ENCODE assay signal across 8 mouse cellular contexts in the genomic region with DNA sequence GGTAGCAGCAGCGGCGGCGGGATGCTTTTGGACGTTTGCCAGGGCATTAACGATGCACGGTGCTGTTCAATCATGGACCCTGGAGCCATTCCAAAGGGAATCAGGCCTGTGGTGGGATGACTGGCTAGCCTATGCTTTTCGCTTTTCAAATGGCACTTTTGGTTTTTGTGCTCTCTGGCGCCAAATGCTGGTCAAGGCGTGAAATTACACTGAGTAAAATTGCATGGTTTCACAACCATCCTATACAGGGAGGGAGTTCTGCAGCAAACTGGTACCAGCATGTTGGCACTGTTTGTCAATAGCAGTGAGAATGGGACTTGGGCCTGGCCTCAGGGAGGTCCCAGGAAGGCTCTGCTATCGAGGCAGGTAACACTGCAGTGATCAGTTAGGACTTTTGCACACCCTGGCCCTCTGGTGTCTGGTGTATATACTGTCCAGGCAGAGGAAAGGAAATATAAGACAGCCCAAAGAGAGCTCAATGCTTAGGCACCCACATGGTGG. TPM values are rescaled to one million over a fixed set of nuclear protein-coding genes. Genes with fewer than 3 reads are reported as not detected.
DNase-seq lines count a peak whose midpoint lies in the region; ATAC-seq lines count a peak whose summit lies in the region.

No protein-coding gene starts in this region.

- WGBS in heart, embryonic 11.5 days (ENCODE audit: insufficient replicate concordance): 4% methylated on average over 10 of the region's 10 CpGs
- WGBS in forebrain, embryonic 11.5 days: 5% methylated on average over 10 of the region's 10 CpGs

- no peak overlapping the region for H3K9ac ChIP-seq in heart, embryonic 11.5 days (ENCODE audit: low read depth, low read length)
- peak overlapping the region; percentile 27 for H3K9ac ChIP-seq in forebrain, embryonic 11.5 days (ENCODE audit: low read length)

- no peak for ATAC-seq in heart, embryonic 11.5 days (replicated peaks; ENCODE audit: insufficient number of reproducible peaks, low FRiP score, low TSS enrichment)
- peak; percentile 71 for ATAC-seq in forebrain, embryonic 11.5 days (replicated peaks; ENCODE audit: low FRiP score)
- ATAC-seq in megakaryocyte-erythroid progenitor cell, adult 5-6 weeks (replicated peaks; ENCODE audit: low FRiP score, low TSS enrichment, poor library complexity, severe bottlenecking): peak; percentile 78

- no peak overlapping the region for H3K4me3 ChIP-seq in heart, embryonic 11.5 days (ENCODE audit: low read depth, low read length)
- no peak overlapping the region for H3K4me3 ChIP-seq in forebrain, embryonic 11.5 days (ENCODE audit: low read depth, low read length)

- H3K4me2 ChIP-seq in heart, embryonic 11.5 days: no peak overlapping the region
- H3K4me2 ChIP-seq in forebrain, embryonic 11.5 days (ENCODE audit: low read depth, low read length, severe bottlenecking): no peak overlapping the region

- DNase-seq in heart, adult 8-10 months (ENCODE audit: low spot score): peak; percentile 13
- peak; percentile 22 for DNase-seq in c-Kit-positive CD71-positive TER-119-negative erythroid progenitor cells, embryonic 14.5 days (ENCODE audit: low read depth)
- DNase-seq in forebrain, embryonic 11.5 days (ENCODE audit: low spot score): peak; percentile 79
- DNase-seq in hindlimb bud, embryonic 11.5 days (ENCODE audit: extremely low spot score, low read depth, low spot score): peak; percentile 22
- DNase-seq in left cerebral cortex, postnatal 25 days (ENCODE audit: low spot score in 2 of 2): peak; percentile 16 to 27
- peak; percentile 15 for DNase-seq in right cerebral cortex, postnatal 25 days

- H3K9me3 ChIP-seq in heart, embryonic 11.5 days (replicated peaks; ENCODE audit: control insufficient read depth, low read length): no peaks in the 10 kb centered on the region
- H3K9me3 ChIP-seq in forebrain, embryonic 11.5 days (ENCODE audit: control insufficient read depth, low read length): no peaks in the 10 kb centered on the region

- no peak overlapping the region for H3K27ac ChIP-seq in heart, embryonic 11.5 days (ENCODE audit: low read depth, low read length)
- no peak overlapping the region for H3K27ac ChIP-seq in forebrain, embryonic 11.5 days (ENCODE audit: low read depth, low read length)

- H3K36me3 ChIP-seq in heart, embryonic 11.5 days (ENCODE audit: control insufficient read depth, insufficient read depth, low read length): no peaks in the 10 kb centered on the region
- no peaks in the 10 kb centered on the region for H3K36me3 ChIP-seq in forebrain, embryonic 11.5 days (ENCODE audit: control insufficient read depth, insufficient read depth, low read length)

- H3K4me1 ChIP-seq in heart, embryonic 11.5 days (ENCODE audit: control insufficient read depth, insufficient read depth, low read length): no peaks in the 10 kb centered on the region
- no peaks in the 10 kb centered on the region for H3K4me1 ChIP-seq in forebrain, embryonic 11.5 days (replicated peaks; ENCODE audit: control insufficient read depth, insufficient read depth, low read length)

- intact Hi-C loops in left cerebral cortex, postnatal 25 days (cut with DNase I): no loop called here

- no peaks in the 10 kb centered on the region for H3K27me3 ChIP-seq in heart, embryonic 11.5 days (ENCODE audit: control insufficient read depth, insufficient read depth, low read length)
- H3K27me3 ChIP-seq in forebrain, embryonic 11.5 days (ENCODE audit: control insufficient read depth, insufficient read depth, low read length): no peaks in the 10 kb centered on the region

RNA-seq across cellular contexts. Expression of a gene that starts 18.6 kb away (rescaled TPM):
- 10 to 100 TPM in 2 of 4 experiments, 1 to 10 TPM in 2; 7.8 to 11.9 (median 9.5) TPM for total RNA-seq in heart, adult 8-10 months (2022)
- polyA plus RNA-seq in heart, embryonic 11.5 days (2014; fragmentation: Nextera tagmentation; extraction: Ambion mirVana): 69.3 and 70.9 TPM in 2 replicates
- polyA plus RNA-seq in forebrain, embryonic 11.5 days (2014; fragmentation: Nextera tagmentation; extraction: Ambion mirVana): 119 and 133 TPM in 2 replicates
- 10 to 100 TPM; 16.2 to 21.6 TPM for total RNA-seq in left cerebral cortex, postnatal 25 days (2021)
- 158 and 164 TPM in 2 replicates for total RNA-seq in megakaryocyte-erythroid progenitor cell, adult 5-6 weeks (2014; fragmentation: Nextera tagmentation)
- 164 and 168 TPM in 2 replicates for total RNA-seq in megakaryocyte-erythroid progenitor cell, adult 5-6 weeks (2017)

RNA-seq across cellular contexts. Expression of a gene that starts 44.5 kb away (rescaled TPM):
- 100 to 1,000 TPM; 675 to 878 (median 780) TPM for total RNA-seq in heart, adult 8-10 months (2022)
- polyA plus RNA-seq in heart, embryonic 11.5 days (2014; fragmentation: Nextera tagmentation; extraction: Ambion mirVana): 769 and 780 TPM in 2 replicates
- polyA plus RNA-seq in forebrain, embryonic 11.5 days (2014; fragmentation: Nextera tagmentation; extraction: Ambion mirVana): 1,312 and 1,467 TPM in 2 replicates
- total RNA-seq in left cerebral cortex, postnatal 25 days (2021): 100 to 1,000 TPM; 218 to 230 TPM
- total RNA-seq in megakaryocyte-erythroid progenitor cell, adult 5-6 weeks (2014; fragmentation: Nextera tagmentation): 1,098 and 1,257 TPM in 2 replicates
- total RNA-seq in megakaryocyte-erythroid progenitor cell, adult 5-6 weeks (2017): 1,610 and 1,654 TPM in 2 replicates

Comparison
In these comparisons a context has a peak if more than half of its experiments do, and no peak if none do; other contexts are left out.
1. DNase-seq: peak in every context shown above with its lines; median percentile 79 in forebrain, embryonic 11.5 days; 22 in c-Kit-positive CD71-positive TER-119-negative erythroid progenitor cells, embryonic 14.5 days; 22 in hindlimb bud, embryonic 11.5 days; 22 in left cerebral cortex, postnatal 25 days; 15 in right cerebral cortex, postnatal 25 days; 13 in heart, adult 8-10 months.
2. RNA of a gene that starts 18.6 kb away (total RNA-seq): 158 to 168 TPM in megakaryocyte-erythroid progenitor cell, adult 5-6 weeks; 16.2 to 21.6 TPM in left cerebral cortex, postnatal 25 days and 7.8 to 11.9 TPM in heart, adult 8-10 months; every median in the first group is over 4 times any median in the second.